Mouse (Mus musculus): Measurements from ENCODE around the gene Fam155a. TPM values are rescaled to one million over a fixed set of nuclear protein-coding genes. Genes with fewer than 3 reads are reported as not detected.

Gene Fam155a
- polyA plus RNA-seq, 1 experiment from 2014 or later, result 33.4 TPM

DNA sequence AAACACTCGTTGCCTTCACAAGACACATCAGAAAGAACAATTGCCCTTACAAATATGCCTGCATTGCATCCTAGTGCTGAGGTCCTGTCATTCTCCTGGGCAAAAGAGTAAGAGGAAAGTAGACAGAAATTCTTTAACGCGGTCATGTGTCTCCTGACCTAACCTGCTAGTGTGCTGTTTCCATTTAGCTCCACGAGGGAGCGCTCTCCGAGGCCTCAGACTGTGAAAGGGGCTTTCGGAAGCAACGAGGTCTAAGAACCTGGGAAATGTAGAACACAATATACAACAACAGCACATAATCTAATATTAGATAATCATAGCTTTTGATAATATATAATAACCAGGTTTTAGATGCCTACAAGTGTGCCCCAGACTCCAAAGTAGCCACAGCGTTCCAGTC is 22.4 kb upstream of the Fam155a start:
- H3K4me1 ChIP-seq (ENCODE audit: control insufficient read depth, insufficient read depth, low read length), result no peaks in the 10 kb centered on the region
- H3K27me3 ChIP-seq (ENCODE audit: control insufficient read depth, insufficient read depth, low read length), result no peaks in the 10 kb centered on the region
- no peak overlapping the region for H3K9ac ChIP-seq (replicated peaks; ENCODE audit: low read depth, low read length)
- H3K36me3 ChIP-seq (ENCODE audit: control insufficient read depth, insufficient read depth, low read length), result no peaks in the 10 kb centered on the region
- H3K27ac ChIP-seq (ENCODE audit: low read depth, low read length), result no peak overlapping the region
- WGBS, result 63% methylated on average over 9 of the region's 9 CpGs
- no peak for ATAC-seq (ENCODE audit: low read depth)
- no peaks in the 10 kb centered on the region for H3K9me3 ChIP-seq (ENCODE audit: control insufficient read depth, low read length)
- no peak overlapping the region for H3K4me3 ChIP-seq (ENCODE audit: low read depth, low read length)
- no peak overlapping the region for H3K4me2 ChIP-seq (ENCODE audit: low read depth, low read length)

DNA sequence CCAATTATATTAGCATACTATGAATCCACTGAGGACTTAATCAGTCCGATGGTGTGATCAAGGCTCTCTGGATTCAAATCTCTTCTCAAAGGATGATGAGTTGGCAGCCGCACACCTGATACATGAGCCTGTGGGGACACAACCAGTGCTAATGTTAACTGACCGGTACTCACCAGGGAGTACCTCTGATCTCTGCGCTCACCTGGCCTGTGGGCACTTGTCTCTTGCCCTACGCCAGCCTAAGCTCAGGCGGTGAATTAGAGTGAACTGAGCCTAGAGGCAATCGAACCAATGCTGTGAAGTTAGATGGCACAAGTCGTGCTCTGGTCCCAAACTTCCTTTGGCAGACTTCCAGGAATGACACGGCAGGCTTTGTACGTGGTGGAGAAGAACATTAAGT is 9.4 kb upstream of the Fam155a start:
- H3K4me2 ChIP-seq (ENCODE audit: low read depth, low read length), result no peak overlapping the region
- 72% methylated on average over 10 of the region's 10 CpGs for WGBS
- no peak overlapping the region for H3K27ac ChIP-seq (ENCODE audit: low read depth, low read length)
- no peaks in the 10 kb centered on the region for H3K4me1 ChIP-seq (ENCODE audit: control insufficient read depth, insufficient read depth, low read length)
- no peaks in the 10 kb centered on the region for H3K9me3 ChIP-seq (ENCODE audit: control insufficient read depth, low read length)
- H3K27me3 ChIP-seq (ENCODE audit: control insufficient read depth, insufficient read depth, low read length), result no peaks in the 10 kb centered on the region
- no peaks in the 10 kb centered on the region for H3K36me3 ChIP-seq (ENCODE audit: control insufficient read depth, insufficient read depth, low read length)
- ATAC-seq (ENCODE audit: low read depth), result no peak
- H3K9ac ChIP-seq (replicated peaks; ENCODE audit: low read depth, low read length), result no peak overlapping the region
- no peak overlapping the region for H3K4me3 ChIP-seq (ENCODE audit: low read depth, low read length)

- ATAC-seq (ENCODE audit: low read depth), result no peak
Observed at GRCm38 (mm10) chr8:9778148-9778547, 7.2 kb upstream of the Fam155a start.

GRCm38 (mm10) chr8:9776818-9777217 is 5.9 kb upstream of the Fam155a start:
- H3K27ac ChIP-seq (ENCODE audit: low read depth, low read length), result no peak overlapping the region
- ATAC-seq (ENCODE audit: low read depth), result no peak
- H3K27me3 ChIP-seq (ENCODE audit: control insufficient read depth, insufficient read depth, low read length), result no peaks in the 10 kb centered on the region

More at GRCm38 (mm10) chr8:9778148-9778547, 7.2 kb upstream of the Fam155a start:
- Histone ChIP-seq H3K9ac (replicated peaks; ENCODE audit: low read depth, low read length) (no peak overlapping the region), H3K27ac (ENCODE audit: low read depth, low read length) (no peak overlapping the region), H3K9me3 (ENCODE audit: control insufficient read depth, low read length) (no peaks in the 10 kb centered on the region), H3K4me2 (ENCODE audit: low read depth, low read length) (no peak overlapping the region), H3K36me3 (ENCODE audit: control insufficient read depth, insufficient read depth, low read length) (no peaks in the 10 kb centered on the region), H3K27me3 (ENCODE audit: control insufficient read depth, insufficient read depth, low read length) (no peaks in the 10 kb centered on the region), H3K4me3 (ENCODE audit: low read depth, low read length) (no peak overlapping the region), H3K4me1 (ENCODE audit: control insufficient read depth, insufficient read depth, low read length) (no peaks in the 10 kb centered on the region)
- WGBS, result 58% methylated on average over 8 of the region's 8 CpGs

GRCm38 (mm10) chr8:9772519-9772840 is 1.5 kb upstream of the Fam155a start:
- no peaks in the 10 kb centered on the region for H3K36me3 ChIP-seq (ENCODE audit: control insufficient read depth, insufficient read depth, low read length)
- H3K4me2 ChIP-seq (ENCODE audit: low read depth, low read length), result peak overlapping the region; percentile 89
- H3K4me3 ChIP-seq (ENCODE audit: low read depth, low read length), result peak overlapping the region; percentile 61
- H3K4me1 ChIP-seq (ENCODE audit: control insufficient read depth, insufficient read depth, low read length), result no peaks in the 10 kb centered on the region
- H3K27ac ChIP-seq (ENCODE audit: low read depth, low read length), result peak overlapping the region; percentile 89
- 2% methylated on average over 6 of the region's 6 CpGs for WGBS
- H3K9me3 ChIP-seq (ENCODE audit: control insufficient read depth, low read length), result no peaks in the 10 kb centered on the region
- H3K27me3 ChIP-seq (ENCODE audit: control insufficient read depth, insufficient read depth, low read length), result no peaks in the 10 kb centered on the region
- ATAC-seq (ENCODE audit: low read depth), result peak; percentile 83
- peak overlapping the region; percentile 77 for H3K9ac ChIP-seq (replicated peaks; ENCODE audit: low read depth, low read length)

More at GRCm38 (mm10) chr8:9776818-9777217, 5.9 kb upstream of the Fam155a start:
- no peaks in the 10 kb centered on the region for H3K4me1 ChIP-seq (ENCODE audit: control insufficient read depth, insufficient read depth, low read length)
- H3K36me3 ChIP-seq (ENCODE audit: control insufficient read depth, insufficient read depth, low read length), result no peaks in the 10 kb centered on the region
- no peak overlapping the region for H3K4me2 ChIP-seq (ENCODE audit: low read depth, low read length)
- H3K9me3 ChIP-seq (ENCODE audit: control insufficient read depth, low read length), result no peaks in the 10 kb centered on the region
- WGBS, result 90% methylated on average over 10 of the region's 10 CpGs
- H3K9ac ChIP-seq (replicated peaks; ENCODE audit: low read depth, low read length), result no peak overlapping the region
- no peak overlapping the region for H3K4me3 ChIP-seq (ENCODE audit: low read depth, low read length)

DNA sequence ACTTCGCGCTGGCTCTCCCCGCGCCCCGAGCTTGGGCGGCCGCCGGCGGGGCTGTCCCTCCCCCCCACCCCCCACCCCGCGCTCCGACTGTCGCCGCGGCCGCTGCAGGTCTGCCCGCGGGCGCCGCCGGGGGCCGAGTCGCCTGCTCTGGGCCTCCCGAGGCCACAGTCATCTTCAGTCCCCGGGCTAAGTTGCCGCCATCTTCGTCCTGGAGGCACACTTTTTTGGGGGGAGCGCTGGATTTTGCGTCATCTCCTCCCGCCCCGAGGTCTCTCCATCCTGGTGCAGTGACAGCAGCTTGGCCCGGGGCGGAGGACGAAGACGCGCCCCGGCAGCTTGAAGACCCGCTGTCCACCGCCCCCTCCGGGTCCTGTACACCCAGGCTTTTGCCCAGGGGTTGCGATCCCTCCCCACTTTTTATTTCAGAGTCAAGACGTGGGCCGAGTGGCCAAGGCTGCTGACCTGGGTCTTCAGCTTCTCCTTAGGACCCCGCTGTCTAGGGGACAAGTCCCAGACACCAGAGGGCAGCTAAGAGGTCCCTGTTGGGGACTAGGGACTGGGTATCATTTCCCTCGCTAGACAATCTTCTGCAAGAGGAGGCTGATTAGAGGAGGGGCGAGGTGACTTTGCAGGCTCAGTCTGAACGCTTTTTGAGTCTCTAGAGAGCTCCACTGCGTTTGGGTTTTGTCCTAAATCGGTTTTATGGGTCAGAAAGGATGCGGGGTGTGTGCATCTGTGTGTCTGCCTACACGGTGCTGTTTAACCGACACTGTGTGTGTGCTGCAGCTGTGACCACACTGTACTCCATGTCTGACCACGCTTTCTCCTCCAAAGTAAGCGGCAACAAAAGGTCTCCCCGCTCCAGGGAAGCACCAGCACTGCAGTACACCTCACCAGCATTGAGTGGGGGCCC is 901 bp upstream of the Fam155a start:
- H3K27ac ChIP-seq (ENCODE audit: low read depth, low read length), result peak overlapping the region; percentile 89
- ATAC-seq (ENCODE audit: low read depth), result peak; percentile 61
- H3K27me3 ChIP-seq (ENCODE audit: control insufficient read depth, insufficient read depth, low read length), result no peaks in the 10 kb centered on the region
- under 1% methylated on average over 34 of the region's 55 CpGs for WGBS
- peak overlapping the region; percentile 61 for H3K4me3 ChIP-seq (ENCODE audit: low read depth, low read length)
- peak overlapping the region; percentile 89 for H3K4me2 ChIP-seq (ENCODE audit: low read depth, low read length)
- no peaks in the 10 kb centered on the region for H3K4me1 ChIP-seq (ENCODE audit: control insufficient read depth, insufficient read depth, low read length)
- no peaks in the 10 kb centered on the region for H3K9me3 ChIP-seq (ENCODE audit: control insufficient read depth, low read length)
- H3K36me3 ChIP-seq (ENCODE audit: control insufficient read depth, insufficient read depth, low read length), result no peaks in the 10 kb centered on the region
- H3K9ac ChIP-seq (replicated peaks; ENCODE audit: low read depth, low read length), result peak overlapping the region; percentile 77

DNA sequence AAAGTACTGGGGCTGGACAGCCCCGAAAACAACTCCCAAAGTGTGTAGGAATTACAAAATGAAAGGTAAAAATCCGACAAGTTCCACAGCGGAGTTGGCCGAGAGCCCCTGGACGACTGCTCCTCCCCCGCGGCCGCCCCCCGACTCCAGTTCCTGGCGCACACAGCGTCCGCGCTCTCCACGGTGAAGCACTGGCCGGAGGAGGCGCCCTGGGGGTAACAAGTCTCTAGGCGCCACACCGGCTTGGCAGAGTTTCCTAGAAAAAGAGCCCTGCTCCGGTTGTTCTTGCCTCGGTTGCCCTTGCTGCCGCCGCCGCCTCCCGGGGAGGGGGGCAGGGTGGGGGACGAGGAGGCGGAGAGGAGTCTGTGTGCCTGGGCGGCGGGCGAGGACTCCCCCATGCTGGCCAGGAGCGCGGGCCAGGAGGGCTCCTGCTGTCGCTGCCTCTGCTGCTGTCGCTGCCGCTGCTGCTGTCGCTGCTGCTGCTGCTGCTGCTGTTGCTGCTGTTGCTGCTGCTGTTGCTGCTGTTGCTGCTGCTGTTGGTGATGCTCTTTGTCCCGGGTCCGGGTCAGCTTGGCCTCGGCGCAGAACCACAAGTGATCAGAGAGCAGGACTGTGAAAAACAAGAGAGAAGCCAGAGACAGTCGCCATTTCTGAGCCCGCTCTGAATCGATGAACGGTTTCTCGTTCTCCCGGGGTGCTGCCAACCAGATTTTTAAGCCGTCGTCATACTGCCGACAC is 531 bp downstream of the Fam155a start:
- Histone ChIP-seq H3K4me3 (ENCODE audit: low read depth, low read length) (peak overlapping the region; percentile 61), H3K27me3 (ENCODE audit: control insufficient read depth, insufficient read depth, low read length) (no peaks in the 10 kb centered on the region), H3K36me3 (ENCODE audit: control insufficient read depth, insufficient read depth, low read length) (no peaks in the 10 kb centered on the region), H3K27ac (ENCODE audit: low read depth, low read length) (peak overlapping the region; percentile 89), H3K4me1 (ENCODE audit: control insufficient read depth, insufficient read depth, low read length) (no peaks in the 10 kb centered on the region), H3K9ac (replicated peaks; ENCODE audit: low read depth, low read length) (peak overlapping the region; percentile 77), H3K9me3 (ENCODE audit: control insufficient read depth, low read length) (no peaks in the 10 kb centered on the region), H3K4me2 (ENCODE audit: low read depth, low read length) (peak overlapping the region; percentile 89)
- peak; percentile 36 for ATAC-seq (ENCODE audit: low read depth)
- WGBS, result 1% methylated on average over 47 of the region's 48 CpGs

GRCm38 (mm10) chr8:9769061-9769460 is 1.9 kb downstream of the Fam155a start:
- 0 out of 2 replicates have a peak overlapping the region, but pooled peaks have one; percentile 21 for H3K9ac ChIP-seq (replicated peaks; ENCODE audit: low read depth, low read length)
- 33% methylated on average over 6 of the region's 6 CpGs for WGBS
- no peaks in the 10 kb centered on the region for H3K9me3 ChIP-seq (ENCODE audit: control insufficient read depth, low read length)
- peak overlapping the region; percentile 61 for H3K4me3 ChIP-seq (ENCODE audit: low read depth, low read length)
- ATAC-seq (ENCODE audit: low read depth), result no peak
- H3K27me3 ChIP-seq (ENCODE audit: control insufficient read depth, insufficient read depth, low read length), result no peaks in the 10 kb centered on the region
- no peaks in the 10 kb centered on the region for H3K4me1 ChIP-seq (ENCODE audit: control insufficient read depth, insufficient read depth, low read length)
- H3K27ac ChIP-seq (ENCODE audit: low read depth, low read length), result no peak overlapping the region
- H3K4me2 ChIP-seq (ENCODE audit: low read depth, low read length), result peak overlapping the region; percentile 89
- H3K36me3 ChIP-seq (ENCODE audit: control insufficient read depth, insufficient read depth, low read length), result no peaks in the 10 kb centered on the region

DNA sequence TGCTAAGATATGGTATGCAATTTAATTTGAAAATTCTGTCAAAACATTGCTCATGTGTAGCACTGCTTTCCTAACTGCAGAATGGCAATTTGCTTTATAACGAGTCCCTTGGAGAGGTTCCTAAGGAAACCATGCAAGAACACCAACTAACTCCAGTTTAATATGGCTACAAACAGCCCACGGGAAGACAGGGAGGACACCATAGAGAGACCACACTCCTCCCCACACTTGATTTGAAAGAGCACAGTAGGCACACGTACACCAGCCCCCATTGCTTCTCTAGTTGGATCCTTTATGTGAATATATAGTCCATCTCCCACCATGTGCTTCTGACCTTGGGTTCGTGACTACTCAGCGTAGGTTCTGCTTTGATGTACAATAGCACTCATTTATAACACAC is 35.8 kb downstream of the Fam155a start:
- Histone ChIP-seq H3K36me3 (ENCODE audit: control insufficient read depth, insufficient read depth, low read length) (no peaks in the 10 kb centered on the region), H3K27me3 (ENCODE audit: control insufficient read depth, insufficient read depth, low read length) (no peaks in the 10 kb centered on the region), H3K27ac (ENCODE audit: low read depth, low read length) (no peak overlapping the region), H3K4me3 (ENCODE audit: low read depth, low read length) (no peak overlapping the region), H3K9me3 (ENCODE audit: control insufficient read depth, low read length) (no peaks in the 10 kb centered on the region), H3K9ac (replicated peaks; ENCODE audit: low read depth, low read length) (no peak overlapping the region), H3K4me1 (ENCODE audit: control insufficient read depth, insufficient read depth, low read length) (no peaks in the 10 kb centered on the region), H3K4me2 (ENCODE audit: low read depth, low read length) (no peak overlapping the region)
- ATAC-seq (ENCODE audit: low read depth), result no peak
- 74% methylated on average over 5 of the region's 5 CpGs for WGBS

All from neural tube, embryonic 14.5 days (tissue).